Mouse (Mus musculus) heart, postnatal 0 days (tissue): Measurements from ENCODE around the gene Wnt3.

Experiments used
- CTCF ChIP-seq: IDR thresholded peaks from 2 replicates; pipeline ENCODE4 v1.5.1; 2016; ENCODE audit warnings: antibody characterized with exemption, control low read depth, low read depth
- EP300 ChIP-seq: IDR thresholded peaks from 2 replicates; pipeline ENCODE4 v1.6.1; 2016; ENCODE audit warnings: antibody characterized with exemption, low read depth

GRCm38 (mm10) chr11:103814808-103815207 lies 40.9 kb downstream of the Wnt3 start:
- TF ChIP-seq CTCF (no peak), EP300 (no peak)
